Comparison of ENCODE assay signal across 27 mouse cellular contexts in the genomic region with DNA sequence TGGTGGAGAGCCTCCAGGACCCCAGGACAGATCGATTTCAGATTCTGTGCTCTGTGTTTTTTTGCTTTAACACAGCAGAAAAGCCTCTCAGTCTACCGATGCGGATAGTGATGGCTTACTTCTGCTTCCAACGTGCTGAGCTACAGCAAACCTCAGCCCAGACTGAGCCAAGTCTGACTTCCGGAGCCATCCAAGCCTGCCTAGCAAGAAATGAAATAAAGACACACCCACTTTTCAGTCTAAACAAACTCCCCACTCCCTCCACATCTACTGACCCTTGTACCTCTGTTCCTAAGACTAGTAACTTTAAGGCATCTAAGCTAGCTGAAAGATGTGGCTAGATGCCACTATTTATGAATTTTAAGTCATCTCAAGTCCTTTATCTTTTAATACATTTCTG. TPM values are rescaled to one million over a fixed set of nuclear protein-coding genes. Genes with fewer than 3 reads are reported as not detected.
DNase-seq lines count a peak whose midpoint lies in the region; ATAC-seq lines count a peak whose summit lies in the region.
"Had no signal": no experiment of that assay in that cellular context is flagged by ENCODE, and none has a peak within 500 bp of the region (broad histone marks: within the 10 kb centered on the region; RNA-seq: fewer than 3 reads in every experiment).

No protein-coding gene starts in this region.

- ATAC-seq in lung, embryonic 15.5 days (ENCODE audit: borderline replicate concordance, extremely low read depth, low FRiP score, low TSS enrichment): peak; percentile 55; the same call in 1 of the 2 replicates
- ATAC-seq in common myeloid progenitor, adult 5-6 weeks (replicated peaks; ENCODE audit: low read depth, poor library complexity, severe bottlenecking): peak; percentile 47; the same call in 1 of the 2 replicates
- peak; percentile 81 for ATAC-seq in intestine, embryonic 14.5 days (replicated peaks; ENCODE audit: low FRiP score, low TSS enrichment, low read depth)
- peak; percentile 83 for ATAC-seq in stomach, embryonic 15.5 days (ENCODE audit: insufficient read depth, low FRiP score, low read depth)
- ATAC-seq: activated CD4-positive, CD25-positive, alpha-beta regulatory T cell, adult 4 months; forebrain, embryonic 13.5 days; liver, embryonic 12.5 days; midbrain, embryonic 16.5 days had no signal

- WGBS in lung, embryonic 15.5 days: 40% methylated on average over 5 of the region's 5 CpGs
- WGBS in intestine, embryonic 14.5 days: 41% methylated on average over 5 of the region's 5 CpGs
- 40% methylated on average over 5 of the region's 5 CpGs for WGBS in stomach, embryonic 15.5 days

- no peak overlapping the region for H3K4me2 ChIP-seq in lung, embryonic 15.5 days
- H3K4me2 ChIP-seq in intestine, embryonic 14.5 days (ENCODE audit: low read length): no peak overlapping the region
- H3K4me2 ChIP-seq in stomach, embryonic 15.5 days: no peak overlapping the region
- H3K4me2 ChIP-seq: forebrain, embryonic 13.5 days; heart, embryonic 15.5 days; hindbrain, embryonic 13.5 days; kidney, embryonic 15.5 days; liver, embryonic 12.5 days; neural tube, embryonic 13.5 days had no signal

- no peak overlapping the region for H3K27ac ChIP-seq in lung, embryonic 15.5 days
- H3K27ac ChIP-seq in intestine, embryonic 14.5 days (ENCODE audit: low read depth): no peak overlapping the region
- H3K27ac ChIP-seq in stomach, embryonic 15.5 days: peak overlapping the region; percentile 26; the same call in 1 of the 2 replicates
- H3K27ac ChIP-seq: forebrain, embryonic 13.5 days; heart, embryonic 15.5 days; hindbrain, embryonic 13.5 days; kidney, embryonic 15.5 days; left cerebral cortex, adult 2 months; liver, embryonic 12.5 days; neural tube, embryonic 13.5 days had no signal

- no peaks in the 10 kb centered on the region for H3K9me3 ChIP-seq in lung, embryonic 15.5 days
- no peaks in the 10 kb centered on the region for H3K9me3 ChIP-seq in intestine, embryonic 14.5 days (ENCODE audit: control insufficient read depth, low read length)
- H3K9me3 ChIP-seq in stomach, embryonic 15.5 days: no peaks in the 10 kb centered on the region
- H3K9me3 ChIP-seq: forebrain, embryonic 13.5 days; heart, embryonic 15.5 days; hindbrain, embryonic 13.5 days; kidney, embryonic 15.5 days; liver, embryonic 12.5 days; neural tube, embryonic 13.5 days had no signal

- no peaks in the 10 kb centered on the region for H3K36me3 ChIP-seq in lung, embryonic 15.5 days
- no peaks in the 10 kb centered on the region for H3K36me3 ChIP-seq in intestine, embryonic 14.5 days (ENCODE audit: control insufficient read depth, insufficient read depth, low read length)
- no peaks in the 10 kb centered on the region for H3K36me3 ChIP-seq in stomach, embryonic 15.5 days
- H3K36me3 ChIP-seq: heart, embryonic 15.5 days; hindbrain, embryonic 13.5 days; kidney, embryonic 15.5 days; liver, embryonic 12.5 days; neural tube, embryonic 13.5 days had no signal

- H3K27me3 ChIP-seq in lung, embryonic 15.5 days: no peaks in the 10 kb centered on the region
- no peaks in the 10 kb centered on the region for H3K27me3 ChIP-seq in intestine, embryonic 14.5 days (replicated peaks; ENCODE audit: control insufficient read depth, insufficient read depth, low read length)
- H3K27me3 ChIP-seq in stomach, embryonic 15.5 days (replicated peaks): no peaks in the 10 kb centered on the region
- H3K27me3 ChIP-seq: forebrain, embryonic 13.5 days; heart, embryonic 15.5 days; hindbrain, embryonic 13.5 days; kidney, embryonic 15.5 days; liver, embryonic 12.5 days; neural tube, embryonic 13.5 days had no signal

- H3K9ac ChIP-seq in lung, embryonic 15.5 days: no peak overlapping the region
- no peak overlapping the region for H3K9ac ChIP-seq in intestine, embryonic 14.5 days (ENCODE audit: low read length)
- H3K9ac ChIP-seq in stomach, embryonic 15.5 days: no peak overlapping the region
- H3K9ac ChIP-seq: forebrain, embryonic 13.5 days; heart, embryonic 15.5 days; hindbrain, embryonic 13.5 days; kidney, embryonic 15.5 days; liver, embryonic 12.5 days; neural tube, embryonic 13.5 days had no signal

- no peak for DNase-seq in lung, adult 18-20 months
- no peak for DNase-seq in intestine, embryonic 14.5 days (ENCODE audit: low spot score)
- no peak for DNase-seq in spleen, postnatal 4 days (ENCODE audit: low spot score in 2 of 2)
- no peak for DNase-seq in cerebellum, postnatal 25 days
- DNase-seq: adrenal gland, adult 8-10 months; cerebellum, adult 18-20 months; cerebellum, postnatal 14 days; gastrocnemius, postnatal 36 days; heart, postnatal 36 days; lung, postnatal 4 days; thymus, postnatal 14 days had no signal

- H3K4me3 ChIP-seq in lung, embryonic 15.5 days: no peak overlapping the region
- H3K4me3 ChIP-seq in intestine, embryonic 14.5 days (ENCODE audit: low read depth, low read length): no peak overlapping the region
- H3K4me3 ChIP-seq in stomach, embryonic 15.5 days (replicated peaks): no peak overlapping the region
- H3K4me3 ChIP-seq: forebrain, embryonic 13.5 days; heart, embryonic 15.5 days; hindbrain, embryonic 13.5 days; kidney, embryonic 15.5 days; left cerebral cortex, adult 2 months; liver, embryonic 12.5 days; myocyte; neural tube, embryonic 13.5 days had no signal

- H3K4me1 ChIP-seq in lung, embryonic 15.5 days: peaks cover 6% of the 10 kb centered on the region; the same call in 1 of the 2 replicates
- peaks cover 4% of the 10 kb centered on the region; the same call in 1 of the 2 replicates for H3K4me1 ChIP-seq in intestine, embryonic 14.5 days (replicated peaks; ENCODE audit: control insufficient read depth, insufficient read depth, low read length)
- H3K4me1 ChIP-seq in stomach, embryonic 15.5 days: 0 out of 2 replicates have a peak, but pooled peaks cover 3% of the 10 kb centered on the region
- H3K4me1 ChIP-seq: forebrain, embryonic 13.5 days; heart, embryonic 15.5 days; hindbrain, embryonic 13.5 days; kidney, embryonic 15.5 days; liver, embryonic 12.5 days; neural tube, embryonic 13.5 days had no signal

RNA-seq across cellular contexts. Expression of a gene that starts 43.1 kb away (rescaled TPM):
- 9.1 and 9.5 TPM in 2 replicates for polyA plus RNA-seq in lung, embryonic 15.5 days (2015; fragmentation: Nextera tagmentation; extraction: Ambion mirVana)
- total RNA-seq in common myeloid progenitor, adult 5-6 weeks (2017): 0.09 TPM in 1 of 2 replicates, not detected in the other
- 15.1 and 16.1 TPM in 2 replicates for polyA plus RNA-seq in intestine, embryonic 14.5 days (2014; fragmentation: Nextera tagmentation; extraction: Ambion mirVana)
- 8.1 and 8.4 TPM in 2 replicates for polyA plus RNA-seq in stomach, embryonic 15.5 days (2015; fragmentation: Nextera tagmentation; extraction: Ambion mirVana)
- total RNA-seq: megakaryocyte-erythroid progenitor cell, adult 5-6 weeks; MEL had no signal
- polyA plus RNA-seq: activated CD4-positive, CD25-positive, alpha-beta regulatory T cell, adult 4 months; C2C12; myocyte had no signal
